Comparison of ENCODE assay signal across 9 mouse cellular contexts in the genomic region with DNA sequence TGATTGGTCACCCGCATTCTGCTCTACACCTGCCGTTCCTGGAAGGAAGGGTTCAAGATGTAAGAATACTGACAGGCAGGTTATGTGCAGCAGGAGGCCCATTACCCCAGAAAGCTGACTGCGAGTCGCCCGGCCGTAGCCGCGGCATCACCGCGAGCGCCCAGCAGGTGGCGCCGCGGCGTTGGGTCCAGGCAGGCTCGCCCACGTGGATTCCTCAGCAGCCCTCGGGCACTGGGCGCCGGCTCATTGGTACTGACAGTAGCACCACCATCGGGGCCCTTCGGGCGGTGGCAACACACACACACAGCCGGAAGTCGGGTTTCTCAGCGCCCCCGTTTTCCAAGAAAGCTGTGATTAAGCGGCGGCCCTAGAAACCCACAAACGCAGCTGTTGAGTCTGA. TPM values are rescaled to one million over a fixed set of nuclear protein-coding genes. Genes with fewer than 3 reads are reported as not detected.
DNase-seq lines count a peak whose midpoint lies in the region; ATAC-seq lines count a peak whose summit lies in the region.
"Had no signal": no experiment of that assay in that cellular context is flagged by ENCODE, and none has a peak within 500 bp of the region (broad histone marks: within the 10 kb centered on the region; RNA-seq: fewer than 3 reads in every experiment).

No protein-coding gene starts in this region.

- H3K27ac ChIP-seq in forebrain, embryonic 16.5 days (ENCODE audit: low read length), result no peak overlapping the region
- H3K27ac ChIP-seq in intestine, embryonic 16.5 days (ENCODE audit: low read length), result no peak overlapping the region
- no peak overlapping the region for H3K27ac ChIP-seq in midbrain, embryonic 15.5 days
- H3K27ac ChIP-seq: stomach, embryonic 15.5 days had no signal

- 0 out of 2 replicates have a peak overlapping the region, but pooled peaks have one; percentile 9 for H3K9ac ChIP-seq in forebrain, embryonic 16.5 days (replicated peaks; ENCODE audit: low read depth, low read length)
- H3K9ac ChIP-seq in intestine, embryonic 16.5 days (ENCODE audit: low read depth, low read length), result no peak overlapping the region
- no peak overlapping the region for H3K9ac ChIP-seq in midbrain, embryonic 15.5 days
- H3K9ac ChIP-seq: stomach, embryonic 15.5 days had no signal

- H3K4me3 ChIP-seq in forebrain, embryonic 16.5 days (replicated peaks; ENCODE audit: low read length), result peak overlapping the region; percentile 18; the same call in 1 of the 2 replicates
- H3K4me3 ChIP-seq in intestine, embryonic 16.5 days (ENCODE audit: low read length), result no peak overlapping the region
- H3K4me3 ChIP-seq in midbrain, embryonic 15.5 days, result peak overlapping the region; percentile 22
- H3K4me3 ChIP-seq: stomach, embryonic 15.5 days had no signal

- no peaks in the 10 kb centered on the region for H3K36me3 ChIP-seq in forebrain, embryonic 16.5 days (ENCODE audit: control insufficient read depth, insufficient read depth)
- H3K36me3 ChIP-seq in intestine, embryonic 16.5 days (ENCODE audit: control insufficient read depth, insufficient read depth, low read length), result no peaks in the 10 kb centered on the region
- no peaks in the 10 kb centered on the region for H3K36me3 ChIP-seq in midbrain, embryonic 15.5 days (replicated peaks)
- H3K36me3 ChIP-seq: stomach, embryonic 15.5 days had no signal

- intact Hi-C loops in left cerebral cortex, postnatal 36 days (cut with DNase I), result no loop called here

- peak; percentile 65; the same call in 1 of the 2 replicates for ATAC-seq in forebrain, embryonic 16.5 days
- peak; percentile 66 for ATAC-seq in intestine, embryonic 16.5 days
- peak; percentile 76 for ATAC-seq in midbrain, embryonic 15.5 days (replicated peaks)

- no peaks in the 10 kb centered on the region for H3K9me3 ChIP-seq in forebrain, embryonic 16.5 days (ENCODE audit: control insufficient read depth, low read length)
- H3K9me3 ChIP-seq in intestine, embryonic 16.5 days (ENCODE audit: control insufficient read depth, low read length), result no peaks in the 10 kb centered on the region
- no peaks in the 10 kb centered on the region for H3K9me3 ChIP-seq in midbrain, embryonic 15.5 days
- H3K9me3 ChIP-seq: stomach, embryonic 15.5 days had no signal

- H3K4me1 ChIP-seq in forebrain, embryonic 16.5 days (replicated peaks; ENCODE audit: control insufficient read depth, insufficient read depth, low read length), result 0 out of 2 replicates have a peak, but pooled peaks cover 2% of the 10 kb centered on the region
- no peaks in the 10 kb centered on the region for H3K4me1 ChIP-seq in intestine, embryonic 16.5 days (ENCODE audit: control insufficient read depth, insufficient read depth, low read length)
- H3K4me1 ChIP-seq in midbrain, embryonic 15.5 days, result peaks cover 9% of the 10 kb centered on the region; the same call in 1 of the 2 replicates
- H3K4me1 ChIP-seq: stomach, embryonic 15.5 days had no signal

- H3K4me2 ChIP-seq in forebrain, embryonic 16.5 days (ENCODE audit: low read length), result peak overlapping the region; percentile 42
- no peak overlapping the region for H3K4me2 ChIP-seq in intestine, embryonic 16.5 days (ENCODE audit: low read depth, low read length)
- H3K4me2 ChIP-seq in midbrain, embryonic 15.5 days, result peak overlapping the region; percentile 51
- H3K4me2 ChIP-seq: stomach, embryonic 15.5 days had no signal

- H3K27me3 ChIP-seq in forebrain, embryonic 16.5 days (replicated peaks; ENCODE audit: control insufficient read depth, insufficient read depth, low read length), result peaks cover 18% of the 10 kb centered on the region
- peaks cover 15% of the 10 kb centered on the region; the same call in 1 of the 2 replicates for H3K27me3 ChIP-seq in intestine, embryonic 16.5 days (replicated peaks; ENCODE audit: control insufficient read depth, insufficient read depth, low read length)
- H3K27me3 ChIP-seq in midbrain, embryonic 15.5 days (replicated peaks), result peaks cover 37% of the 10 kb centered on the region

- WGBS in forebrain, embryonic 16.5 days, result 2% methylated on average over 30 of the region's 30 CpGs
- 2% methylated on average over 30 of the region's 30 CpGs for WGBS in intestine, embryonic 16.5 days
- whole genome bisulfite sequencing in midbrain, embryonic 15.5 days, result 1% methylated on average over 30 of the region's 30 CpGs

- DNase-seq in layer of hippocampus, adult 11-12 months (ENCODE audit: low spot score), result peak; percentile 80
- DNase-seq in layer of hippocampus, adult 9-10 months (ENCODE audit: low spot score), result no peak
- DNase-seq in cerebellum, adult 11-12 months, result peak; percentile 84
- peak; percentile 82 for DNase-seq in left cerebral cortex, postnatal 36 days (ENCODE audit: low spot score in 2 of 2)
- peak; percentile 48 to 51 for DNase-seq in spleen, postnatal 36 days (ENCODE audit: low spot score in 2 of 2)

RNA-seq across cellular contexts. Expression of a gene that starts 14.7 kb away (rescaled TPM):
- polyA plus RNA-seq in forebrain, embryonic 16.5 days (2015; fragmentation: Nextera tagmentation; extraction: Ambion mirVana), result 10.4 and 13.4 TPM in 2 replicates
- polyA plus RNA-seq in intestine, embryonic 16.5 days (2015; fragmentation: Nextera tagmentation; extraction: Ambion mirVana), result 2.5 and 3.0 TPM in 2 replicates
- 10 to 100 TPM; 32.9 to 35.1 TPM for total RNA-seq in left cerebral cortex, postnatal 36 days (2021)
- polyA plus RNA-seq in midbrain, embryonic 15.5 days (2015; fragmentation: Nextera tagmentation; extraction: Ambion mirVana), result 16.3 and 17.9 TPM in 2 replicates

RNA-seq across cellular contexts. Expression of a gene that starts 24.1 kb away (rescaled TPM):
- polyA plus RNA-seq in forebrain, embryonic 16.5 days (2015; fragmentation: Nextera tagmentation; extraction: Ambion mirVana), result 18.0 and 19.3 TPM in 2 replicates
- 13.8 and 14.3 TPM in 2 replicates for polyA plus RNA-seq in intestine, embryonic 16.5 days (2015; fragmentation: Nextera tagmentation; extraction: Ambion mirVana)
- total RNA-seq in left cerebral cortex, postnatal 36 days (2021), result 1 to 10 TPM; 7.5 to 9.4 TPM
- polyA plus RNA-seq in midbrain, embryonic 15.5 days (2015; fragmentation: Nextera tagmentation; extraction: Ambion mirVana), result 16.7 and 17.1 TPM in 2 replicates

RNA-seq across cellular contexts. Expression of a gene that starts 26.3 kb away (rescaled TPM):
- not detected in 2 replicates for polyA plus RNA-seq in forebrain, embryonic 16.5 days (2015; fragmentation: Nextera tagmentation; extraction: Ambion mirVana)
- polyA plus RNA-seq in intestine, embryonic 16.5 days (2015; fragmentation: Nextera tagmentation; extraction: Ambion mirVana), result 0.61 and 2.8 TPM in 2 replicates
- under 1 TPM; 0.52 to 0.54 TPM for total RNA-seq in left cerebral cortex, postnatal 36 days (2021)
- polyA plus RNA-seq in midbrain, embryonic 15.5 days (2015; fragmentation: Nextera tagmentation; extraction: Ambion mirVana), result 0.23 and 2.0 TPM in 2 replicates

RNA-seq across cellular contexts. Expression of a gene that starts 33.2 kb away (rescaled TPM):
- polyA plus RNA-seq in forebrain, embryonic 16.5 days (2015; fragmentation: Nextera tagmentation; extraction: Ambion mirVana), result 8.5 and 11.7 TPM in 2 replicates
- 58.9 and 59.7 TPM in 2 replicates for polyA plus RNA-seq in intestine, embryonic 16.5 days (2015; fragmentation: Nextera tagmentation; extraction: Ambion mirVana)
- 1 to 10 TPM; 6.4 to 9.1 TPM for total RNA-seq in left cerebral cortex, postnatal 36 days (2021)
- polyA plus RNA-seq in midbrain, embryonic 15.5 days (2015; fragmentation: Nextera tagmentation; extraction: Ambion mirVana), result 16.6 and 17.5 TPM in 2 replicates

RNA-seq across cellular contexts. Expression of a gene that starts 39.3 kb away (rescaled TPM):
- 93.6 and 104 TPM in 2 replicates for polyA plus RNA-seq in forebrain, embryonic 16.5 days (2015; fragmentation: Nextera tagmentation; extraction: Ambion mirVana)
- 68.8 and 70.6 TPM in 2 replicates for polyA plus RNA-seq in intestine, embryonic 16.5 days (2015; fragmentation: Nextera tagmentation; extraction: Ambion mirVana)
- total RNA-seq in left cerebral cortex, postnatal 36 days (2021), result 10 to 100 TPM; 58.7 to 65.2 TPM
- polyA plus RNA-seq in midbrain, embryonic 15.5 days (2015; fragmentation: Nextera tagmentation; extraction: Ambion mirVana), result 134 and 135 TPM in 2 replicates
